Mouse (Mus musculus) liver, embryonic 14.5 days (tissue): ENCODE measurements around the gene Clpp.

ENCODE experiments used
- CTCF ChIP-seq: IDR thresholded peaks from 2 replicates; pipeline ENCODE4 v1.5.1; 2016; ENCODE audit warnings: antibody characterized with exemption, low read depth, control low read depth
- EP300 ChIP-seq: IDR thresholded peaks from 2 replicates; pipeline ENCODE4 v1.6.1; 2016; ENCODE audit warnings: antibody characterized with exemption, low read depth

DNA sequence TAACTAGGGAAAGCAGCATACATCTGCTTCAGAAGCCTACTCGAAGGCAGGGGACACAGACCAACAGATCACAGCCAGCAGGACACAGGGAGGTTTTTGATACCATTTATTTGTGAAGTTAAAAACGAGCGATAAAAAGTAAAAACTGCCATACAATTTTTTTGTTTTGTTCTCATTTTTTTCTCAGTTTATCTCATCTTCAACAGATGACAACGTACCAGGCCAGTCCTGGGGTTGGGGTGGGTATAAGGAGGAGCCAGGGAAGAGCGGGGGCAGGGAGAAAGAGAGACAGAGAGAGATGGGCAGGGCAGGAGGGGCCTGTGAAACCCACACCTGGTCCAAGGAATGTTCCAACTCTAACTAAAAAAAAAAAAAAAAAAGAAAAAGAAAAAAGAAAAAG, 30.9 kb downstream of the Clpp start:
- TF ChIP-seq EP300 = no peak
- TF ChIP-seq CTCF = no peak
